Mouse (Mus musculus) kidney, postnatal 36 days (tissue): ENCODE measurements around the gene Rap2a.

Experiments
- DNase-seq, 2 experiments: peaks; one replicate each; pipeline ENCODE4 v3.0.0; 2021 to 2022; ENCODE audit warnings: mixed read lengths in 2 of 2

The Rap2a gene

GRCm38 (mm10) chr14:120477982-120478568 lies at the start of gene Rap2a:
TSS of gene Rap2a (plus strand) at chr14:120478444.
- peak; percentile 97 for DNase-seq

GRCm38 (mm10) chr14:120428497-120428896 lies 49.7 kb upstream of the Rap2a start:
- DNase-seq, result no peak

GRCm38 (mm10) chr14:120432773-120433172 lies 45.5 kb upstream of the Rap2a start:
- DNase-seq, result peak in 1 of 2 experiments; percentile 44

- peak; percentile 13 to 29 for DNase-seq
Measured at GRCm38 (mm10) chr14:120433931-120434398, 44.3 kb upstream of the Rap2a start.

GRCm38 (mm10) chr14:120434831-120435230 lies 43.4 kb upstream of the Rap2a start:
- no peak for DNase-seq

- DNase-seq, result no peak
Measured at GRCm38 (mm10) chr14:120440716-120441115, 37.5 kb upstream of the Rap2a start.

- DNase-seq, result no peak
Measured at GRCm38 (mm10) chr14:120441256-120441655, 37.0 kb upstream of the Rap2a start.

- no peak for DNase-seq
Measured at GRCm38 (mm10) chr14:120441836-120442235, 36.4 kb upstream of the Rap2a start.

GRCm38 (mm10) chr14:120454221-120454620 lies 24.0 kb upstream of the Rap2a start:
- DNase-seq, result no peak

GRCm38 (mm10) chr14:120463938-120464727 lies 14.1 kb upstream of the Rap2a start:
- no peak for DNase-seq

GRCm38 (mm10) chr14:120466816-120467215 lies 11.4 kb upstream of the Rap2a start:
- no peak for DNase-seq

- peak; percentile 22 to 29 for DNase-seq
Measured at GRCm38 (mm10) chr14:120469126-120469790, 9.0 kb upstream of the Rap2a start.

- DNase-seq, result no peak
Measured at GRCm38 (mm10) chr14:120476186-120476697, 2.0 kb upstream of the Rap2a start.

- DNase-seq, result peak; percentile 98 to 99
Measured at GRCm38 (mm10) chr14:120477288-120477981, 809 bp upstream of the Rap2a start.

- peak; percentile 8 to 46 for DNase-seq
Measured at GRCm38 (mm10) chr14:120478641-120479341, 547 bp downstream of the Rap2a start.

- DNase-seq, result no peak
Measured at GRCm38 (mm10) chr14:120480341-120480900, 2.2 kb downstream of the Rap2a start.

- no peak for DNase-seq
Measured at GRCm38 (mm10) chr14:120480927-120481326, 2.7 kb downstream of the Rap2a start.

- no peak for DNase-seq
Measured at GRCm38 (mm10) chr14:120484561-120484960, 6.3 kb downstream of the Rap2a start.

GRCm38 (mm10) chr14:120496284-120496683 lies 18.0 kb downstream of the Rap2a start:
- DNase-seq, result no peak

- DNase-seq, result no peak
Measured at GRCm38 (mm10) chr14:120496827-120497226, 18.6 kb downstream of the Rap2a start.

- DNase-seq, result no peak
Measured at GRCm38 (mm10) chr14:120499096-120499495, 20.9 kb downstream of the Rap2a start.

GRCm38 (mm10) chr14:120499601-120500000 lies 21.4 kb downstream of the Rap2a start:
- no peak for DNase-seq
